Mouse (Mus musculus) ES-Bruce4 (cell line): ENCODE results near the gene Gpr55.

Experiments used
- CTCF ChIP-seq: IDR thresholded peaks from one replicate; pipeline ENCODE4 v1.8.1; 2011; ENCODE audit warnings: low read depth, low read length
- EP300 ChIP-seq: IDR thresholded peaks from 2 replicates; pipeline ENCODE4 v1.6.1; 2011; ENCODE audit warnings: low read depth, low read length; ENCODE audit not compliant: insufficient read depth

DNA sequence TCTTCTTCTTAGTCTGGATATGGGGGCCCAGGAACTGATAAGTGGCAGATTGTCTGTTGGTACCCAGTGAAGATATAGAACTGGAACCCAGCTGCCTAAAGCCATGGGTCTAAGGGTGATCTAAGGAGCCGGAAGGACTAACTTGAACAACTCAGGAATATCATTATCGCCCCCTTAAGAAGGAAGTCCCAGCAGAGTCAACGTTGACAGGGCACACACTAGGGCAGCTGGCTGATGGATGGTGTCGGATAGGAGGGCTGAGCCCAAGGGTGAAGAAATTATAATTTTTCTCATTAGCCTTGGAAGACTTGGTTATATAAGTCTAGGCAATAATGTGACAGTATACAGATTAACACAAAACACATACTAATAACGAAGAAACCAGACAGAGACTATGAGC lies 64.7 kb downstream of the Gpr55 start:
- no peak for TF ChIP-seq CTCF
- TF ChIP-seq EP300 = no peak
